Mouse (Mus musculus): Measurements from ENCODE around the gene Sipa1l3.

- TF ChIP-seq POLR2A (IDR thresholded peaks at IDR 0.05; ENCODE audit: insufficient read length, low read depth) (no peak), MYOD1 (IDR thresholded peaks at IDR 0.05; ENCODE audit: control insufficient read depth in 1 of 3, insufficient read length in 2 of 3, low read depth in 2 of 3) (no peak)
Measured at GRCm38 (mm10) chr7:29462178-29462577, 56.3 kb downstream of the Sipa1l3 start.
